Mouse (Mus musculus): ENCODE measurements around the gene Gm8220.
"Not testable (repeated sequence)": the region's sequence is repeated elsewhere in the genome, so short reads cannot be mapped to it uniquely, and the experiment has no call there.

Gene Gm8220

DNA sequence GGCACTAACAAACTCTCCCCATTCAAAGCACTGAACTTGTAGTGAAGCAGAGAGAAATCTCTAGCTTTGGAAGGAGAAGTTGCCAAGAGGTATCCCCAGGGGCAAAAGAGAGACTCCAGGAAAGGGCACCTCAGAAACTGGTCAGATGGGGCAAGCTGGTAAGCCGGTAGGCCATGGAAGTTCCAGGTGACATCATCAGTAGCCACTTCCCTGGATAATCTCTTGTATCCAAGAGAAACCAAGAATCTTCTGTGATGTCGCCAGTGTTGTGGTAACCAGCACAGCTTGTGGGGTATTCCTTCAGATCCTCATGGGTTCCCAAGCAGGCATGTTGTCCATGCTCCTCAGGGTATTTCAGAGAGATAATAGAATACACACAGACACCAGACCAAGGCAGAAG is at the start of gene Gm8220:
TSS of gene Gm8220 (plus strand) at position 301 of the 400 bp plus-strand sequence.
- DNase-seq (ENCODE audit: low read depth), result not testable (repeated sequence)

DNA sequence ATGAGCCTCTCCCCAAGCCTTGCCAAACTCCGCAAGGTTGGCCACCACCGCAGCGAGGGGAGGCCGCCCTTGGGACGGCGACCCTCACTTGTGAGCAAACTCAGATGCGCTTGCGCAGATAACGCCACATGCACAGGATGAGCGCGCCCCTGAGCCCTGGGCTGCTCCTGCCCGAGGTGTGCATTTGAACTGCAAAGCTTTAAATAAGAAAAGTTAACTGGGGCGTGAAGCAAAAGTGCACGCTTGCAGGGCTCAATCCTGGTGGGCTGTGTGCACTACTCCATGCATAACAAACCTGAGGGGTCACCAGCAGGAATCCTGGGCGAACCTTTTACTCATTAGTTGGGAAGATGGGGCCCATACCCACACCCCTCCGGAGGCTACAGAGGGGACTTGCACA is 37.3 kb upstream of the Gm8220 start:
- DNase-seq (ENCODE audit: low read depth), result no peak

- not testable (repeated sequence) for DNase-seq (ENCODE audit: low read depth)
Observed at GRCm38 (mm10) chr14:44312049-44312448, 26.7 kb downstream of the Gm8220 start.

DNA sequence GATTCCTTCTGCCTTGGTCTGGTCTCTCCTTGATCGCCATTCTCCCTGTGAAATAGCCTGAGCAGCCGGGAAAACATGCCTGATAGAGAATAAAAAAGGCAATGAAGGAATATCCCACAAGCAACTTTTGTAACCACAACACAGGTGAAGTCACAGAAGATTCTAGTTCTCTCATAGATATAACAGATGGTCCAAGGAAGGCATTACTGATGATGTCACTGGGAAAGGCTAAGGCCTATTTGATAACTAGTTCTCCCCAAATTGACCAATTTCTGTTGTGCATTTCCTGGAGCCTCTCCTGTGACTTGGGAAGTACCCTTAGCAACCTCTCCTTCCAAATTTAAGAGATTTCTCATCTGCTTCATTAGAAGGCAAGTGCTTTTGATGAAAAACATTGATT is 53.1 kb downstream of the Gm8220 start, which contains the start of gene Gm5930:
TSS of gene Gm5930 (minus strand) at position 101 of the 400 bp plus-strand sequence.
- DNase-seq (ENCODE audit: low read depth), result not testable (repeated sequence)

All from 416B (cell line).